Mouse (Mus musculus) lung, adult 2 months (tissue): ENCODE results near the gene Ppara. TPM values are rescaled to one million over a fixed set of nuclear protein-coding genes. Genes with fewer than 3 reads are reported as not detected.
"Not testable (repeated sequence)": the region's sequence is repeated elsewhere in the genome, so short reads cannot be mapped to it uniquely, and the experiment has no call there.

ENCODE experiments used
- DNase-seq: peaks from one replicate; pipeline ENCODE4 v3.0.0; 2022
- H3K4me1 ChIP-seq: fragments of 200-500 bp; 2 replicates; pipeline ENCODE4 v1.6.1; 2011; ENCODE audit warnings: low read length; ENCODE audit not compliant: control insufficient read depth, insufficient read depth
- H3K4me3 ChIP-seq: fragments of 200-500 bp; replicated peaks from 2 replicates; pipeline ENCODE3; 2011; ENCODE audit warnings: low read depth, mild to moderate bottlenecking, control low read depth, low read length; ENCODE audit errors: extremely low read depth
- CTCF ChIP-seq: fragments of 200-500 bp; IDR thresholded peaks from 2 replicates; pipeline ENCODE4 v1.5.1; 2011; ENCODE audit warnings: mild to moderate bottlenecking, low read length, control low read depth; ENCODE audit not compliant: insufficient read depth
- POLR2A ChIP-seq: fragments of 200-500 bp; IDR thresholded peaks from 2 replicates; pipeline ENCODE4 v1.6.1; 2011; ENCODE audit warnings: low read depth, mild to moderate bottlenecking, control low read depth, low read length, borderline replicate concordance; ENCODE audit errors: extremely low read depth
- WGBS: fragments of 180-500 bp; shearing (Covaris S2); methylation state at CpG from one replicate; pipeline ENCODE4 v1.1.7; 2018; 5-methylcytosine and 5-hydroxymethylcytosine counted together
- polyA plus RNA-seq: library from polyadenylated mRNA; depleted of rRNA; stranded (reverse); fragments of >200 nt; gene quantifications from 2 replicates; pipeline ENCODE4 v1.2.3, GENCODE M21; 2012

The Ppara gene
- polyA plus RNA-seq, 1 experiment = 2.3 TPM

DNA sequence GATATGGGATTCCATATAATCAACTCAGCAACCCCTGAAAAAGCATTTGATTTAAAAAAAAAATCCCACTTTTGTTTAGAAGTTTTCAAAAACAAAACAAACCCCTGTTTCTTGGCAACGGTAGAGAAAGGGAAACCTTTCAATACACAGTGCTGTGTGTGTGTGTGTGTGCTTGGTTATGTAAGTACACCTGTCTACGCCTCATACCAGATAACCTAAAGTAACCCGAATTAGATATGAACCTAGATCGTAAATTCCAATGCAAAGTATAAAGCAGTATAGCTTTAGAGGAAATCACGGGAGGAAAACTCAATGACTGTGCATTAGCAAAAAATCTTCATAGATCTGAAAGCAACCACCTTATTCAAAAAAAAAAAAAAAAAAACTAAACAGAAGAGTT is 31.9 kb downstream of the Ppara start:
- no peak for DNase-seq
- WGBS = 81% methylated on average over 5 of the region's 5 CpGs
- Histone ChIP-seq H3K4me1 (no peaks in the 10 kb centered on the region), H3K4me3 (no peak overlapping the region)
- TF ChIP-seq POLR2A (no peak), CTCF (no peak)

DNA sequence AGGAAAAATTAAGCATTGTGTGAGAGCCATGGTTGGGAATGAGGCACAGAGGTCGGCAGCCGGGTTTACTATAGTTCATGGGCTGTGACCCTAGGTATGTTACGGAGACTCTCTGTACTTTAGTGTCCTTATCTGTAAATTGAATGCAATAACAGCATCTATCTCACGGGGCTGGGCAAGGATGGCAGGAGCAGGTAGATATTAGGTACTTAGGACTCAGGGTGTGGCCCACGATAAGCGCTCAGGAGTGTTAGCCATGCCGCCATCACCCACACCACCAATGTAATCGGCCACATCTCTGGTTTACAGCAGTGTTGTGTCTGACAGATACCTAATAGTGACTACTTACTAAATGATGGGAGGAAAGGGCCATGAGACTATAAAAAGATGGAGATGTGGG is 34.2 kb downstream of the Ppara start:
- 87% methylated on average over 8 of the region's 8 CpGs for WGBS
- Histone ChIP-seq H3K4me1 (no peaks in the 10 kb centered on the region), H3K4me3 (no peak overlapping the region)
- DNase-seq = no peak
- TF ChIP-seq POLR2A (no peak), CTCF (no peak)

DNA sequence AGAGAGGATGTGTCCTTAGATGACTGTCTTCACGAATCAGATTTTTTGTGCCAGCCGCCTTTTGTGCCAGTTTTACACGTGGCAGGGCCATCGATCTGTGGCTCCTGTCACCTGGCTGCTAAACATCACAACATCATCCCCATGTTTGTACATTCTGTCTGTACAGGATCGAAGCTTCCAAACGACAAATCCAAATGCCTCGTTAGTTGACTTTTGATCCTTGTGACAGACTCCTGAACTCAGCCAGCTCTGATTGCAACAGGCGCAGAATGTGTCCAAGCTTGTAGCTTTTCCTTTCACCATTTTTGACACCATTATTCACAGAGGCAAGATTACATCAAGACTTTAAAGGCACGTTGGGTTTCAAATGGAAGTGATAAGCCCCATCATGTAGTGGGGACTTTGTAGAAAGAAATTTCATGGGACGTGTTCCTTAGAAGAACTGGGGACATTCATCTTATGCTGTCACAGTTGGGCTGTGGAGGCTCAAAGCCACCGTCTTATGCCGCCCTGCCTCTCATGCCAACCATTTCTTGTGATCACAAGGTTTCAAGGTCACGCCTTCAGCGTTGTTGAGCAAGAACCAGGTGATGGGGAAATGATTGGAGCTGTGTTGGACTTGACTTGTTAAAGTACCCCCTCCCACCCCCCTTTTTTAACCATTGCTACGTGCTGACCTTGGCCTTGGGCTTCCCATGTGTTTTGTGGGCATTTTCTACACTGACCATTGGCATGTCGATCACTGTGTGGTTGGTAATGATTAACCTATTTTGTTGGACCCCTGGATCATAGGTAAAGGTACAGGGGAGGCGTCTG is 36.7 kb downstream of the Ppara start:
- Histone ChIP-seq H3K4me3 (no peak overlapping the region), H3K4me1 (no peaks in the 10 kb centered on the region)
- TF ChIP-seq POLR2A = no peak
- no peak for TF ChIP-seq CTCF
- no peak for DNase-seq
- 75% methylated on average over 17 of the region's 17 CpGs for WGBS

DNA sequence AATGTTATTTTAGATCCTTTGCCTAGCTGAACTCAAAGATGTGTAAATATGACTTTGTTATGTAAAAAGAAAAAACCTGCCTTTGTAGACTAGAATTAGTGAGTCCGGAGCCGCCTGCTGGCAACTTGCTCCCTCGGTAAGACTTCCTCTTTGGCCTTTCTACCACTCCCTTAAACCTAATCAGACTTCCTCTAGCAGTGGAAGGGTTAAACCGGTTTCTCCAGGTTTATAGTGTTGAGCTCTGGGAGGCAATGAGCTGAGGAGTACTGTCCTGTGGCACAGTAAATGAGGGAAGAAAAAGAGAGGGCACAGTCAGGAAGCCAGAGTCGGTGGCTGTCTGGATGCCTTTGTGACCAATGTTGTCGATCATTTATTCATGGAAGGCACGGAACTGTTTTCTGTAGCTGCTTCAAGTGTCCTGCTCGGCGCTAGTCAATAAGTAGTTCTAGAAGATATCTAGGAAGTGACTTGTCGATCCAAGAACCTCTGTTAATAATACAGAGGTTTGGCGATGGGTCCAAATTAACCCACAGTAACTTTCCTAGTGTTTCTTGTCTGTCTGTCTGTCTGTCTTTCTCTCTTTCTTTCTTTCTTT is 37.5 kb downstream of the Ppara start:
- no peak overlapping the region for H3K4me3 ChIP-seq
- TF ChIP-seq POLR2A = no peak
- WGBS = 71% methylated on average over 11 of the region's 11 CpGs
- no peaks in the 10 kb centered on the region for H3K4me1 ChIP-seq
- no peak for DNase-seq

DNA sequence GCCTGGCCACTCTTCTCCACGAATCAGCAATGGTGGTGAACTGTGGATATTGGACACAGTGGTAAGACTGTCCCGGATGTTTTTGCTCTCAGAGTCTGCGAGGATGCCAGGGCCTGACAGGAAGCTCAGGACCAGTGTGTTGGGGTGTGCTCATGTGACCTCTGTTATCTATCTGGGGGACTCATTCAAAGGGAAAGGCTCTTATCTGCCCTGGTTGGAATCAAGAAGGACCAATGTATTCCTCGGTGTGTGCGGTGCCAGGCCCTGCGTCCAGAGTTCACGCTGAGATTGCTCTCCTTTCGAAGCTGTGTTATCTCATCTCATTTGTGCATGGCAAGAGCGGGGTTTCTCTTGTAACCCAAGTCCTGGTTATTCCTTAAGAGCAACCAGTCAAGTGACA is 39.6 kb downstream of the Ppara start:
- no peak for DNase-seq
- no peak for TF ChIP-seq POLR2A
- no peak for TF ChIP-seq CTCF
- Histone ChIP-seq H3K4me1 (no peaks in the 10 kb centered on the region), H3K4me3 (no peak overlapping the region)
- 80% methylated on average over 9 of the region's 9 CpGs for WGBS

- no peak for DNase-seq
- WGBS = 82% methylated on average over 7 of the region's 7 CpGs
- no peak for TF ChIP-seq CTCF
- TF ChIP-seq POLR2A = no peak
- H3K4me1 ChIP-seq = no peaks in the 10 kb centered on the region
- no peak overlapping the region for H3K4me3 ChIP-seq
Observed at GRCm38 (mm10) chr15:85775001-85775400, 40.2 kb downstream of the Ppara start.

GRCm38 (mm10) chr15:85776241-85776640 is 41.5 kb downstream of the Ppara start:
- no peak for DNase-seq
- no peak for TF ChIP-seq POLR2A
- no peak for TF ChIP-seq CTCF
- 66% methylated on average over 2 of the region's 2 CpGs for WGBS
- Histone ChIP-seq H3K4me3 (no peak overlapping the region), H3K4me1 (no peaks in the 10 kb centered on the region)

DNA sequence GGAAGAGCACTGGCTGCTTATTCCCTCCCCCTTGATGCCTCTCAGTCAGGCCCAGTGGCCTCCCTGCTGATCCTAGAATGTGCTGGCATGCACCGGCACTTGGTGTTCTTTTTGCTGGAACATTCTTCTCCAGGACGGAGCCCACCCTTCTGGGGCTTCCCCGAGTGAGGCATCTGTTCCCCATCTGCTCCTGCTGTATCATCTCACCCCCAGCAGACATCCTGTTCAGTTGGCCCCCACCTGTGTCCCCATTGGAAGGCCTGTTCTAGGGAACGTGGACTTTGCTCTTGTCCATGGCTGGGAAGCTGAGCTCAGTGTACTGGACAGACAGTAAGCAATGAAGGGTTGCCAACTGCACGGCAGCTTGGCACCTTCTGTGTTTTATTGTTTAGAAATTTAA is 42.0 kb downstream of the Ppara start:
- H3K4me3 ChIP-seq = no peak overlapping the region
- no peak for DNase-seq
- H3K4me1 ChIP-seq = no peaks in the 10 kb centered on the region
- no peak for TF ChIP-seq POLR2A
- TF ChIP-seq CTCF = no peak
- WGBS = 75% methylated on average over 5 of the region's 5 CpGs

DNA sequence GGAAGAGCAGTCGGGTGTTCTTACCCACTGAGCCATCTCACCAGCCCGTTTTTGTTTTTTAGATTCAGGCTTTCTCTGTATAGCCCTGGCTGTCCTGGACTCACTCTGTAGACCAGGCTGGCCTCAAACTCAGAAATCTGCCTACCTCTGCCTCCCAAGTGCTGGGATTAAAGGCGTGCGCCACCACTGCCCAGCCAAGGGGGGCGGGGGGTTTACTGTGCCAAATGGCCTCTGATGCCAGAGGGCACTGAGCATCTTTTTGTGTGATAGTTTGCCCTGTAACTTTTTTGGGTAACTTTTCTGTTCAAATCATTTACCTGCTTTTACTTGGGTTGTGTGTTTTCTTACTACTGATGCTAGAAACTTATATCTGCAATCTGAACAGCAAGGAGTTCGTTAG is 44.1 kb downstream of the Ppara start:
- not testable (repeated sequence) for H3K4me1 ChIP-seq, DNase-seq, H3K4me3 ChIP-seq
- WGBS = 84% methylated on average over 6 of the region's 6 CpGs

GRCm38 (mm10) chr15:85783146-85783545 is 48.4 kb downstream of the Ppara start:
- TF ChIP-seq POLR2A = no peak
- no peak for TF ChIP-seq CTCF
- WGBS = 66% methylated on average over 4 of the region's 4 CpGs

More at GRCm38 (mm10) chr15:85783146-85783545, 48.4 kb downstream of the Ppara start:
- Histone ChIP-seq H3K4me1 (no peaks in the 10 kb centered on the region), H3K4me3 (no peak overlapping the region)
- DNase-seq = no peak
